Comparison of ENCODE assay signal across 8 mouse cellular contexts in the genomic region with DNA sequence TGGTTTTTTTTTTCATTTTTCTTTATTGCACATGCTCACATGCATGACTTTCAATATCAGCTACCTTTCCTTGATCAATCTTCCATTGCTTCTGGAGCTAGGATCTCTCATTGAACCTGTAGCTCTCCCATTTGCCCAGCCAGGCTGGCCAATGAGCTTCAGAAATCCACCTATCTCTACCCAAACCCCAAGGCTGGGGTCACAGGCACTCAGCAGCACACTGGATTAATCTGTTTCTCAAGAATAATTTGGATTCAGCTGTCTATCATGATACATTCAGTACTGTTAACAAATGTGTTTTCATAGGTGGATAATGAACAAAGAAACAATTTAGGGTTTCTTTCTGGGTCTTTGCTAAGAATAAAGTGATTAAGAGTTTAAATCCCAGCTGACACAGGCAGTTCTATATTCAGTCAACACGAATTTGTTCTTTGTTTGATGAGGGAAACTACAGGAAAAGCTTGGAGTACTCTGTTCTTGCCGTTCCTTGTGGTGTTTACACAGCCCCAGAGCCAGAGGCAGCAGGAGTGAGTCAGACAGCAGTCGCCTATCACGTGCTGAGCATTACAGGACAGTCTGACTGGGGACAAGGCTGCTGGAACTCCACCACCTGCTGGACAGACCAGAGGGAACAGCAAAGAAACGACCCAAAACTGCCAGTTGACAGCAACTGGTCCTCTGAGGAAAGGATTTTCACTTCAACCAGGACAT.
DNase-seq lines count a peak whose midpoint lies in the region; ATAC-seq and TF ChIP-seq lines count a peak whose summit lies in the region.

No protein-coding gene starts in this region.

- no peaks in the 10 kb centered on the region; the same call in 1 of the 2 replicates for H3K4me1 ChIP-seq in hindbrain, embryonic 15.5 days (replicated peaks)
- peaks cover 4% of the 10 kb centered on the region; the same call in 1 of the 2 replicates for H3K4me1 ChIP-seq in stomach, postnatal 0 days (replicated peaks; ENCODE audit: control insufficient read depth, insufficient read depth)

- H3K36me3 ChIP-seq in hindbrain, embryonic 15.5 days: no peaks in the 10 kb centered on the region
- H3K36me3 ChIP-seq in stomach, postnatal 0 days (ENCODE audit: control insufficient read depth, insufficient read depth, low read length): no peaks in the 10 kb centered on the region

- 18% methylated on average over 5 of the region's 5 CpGs for WGBS in hindbrain, embryonic 15.5 days
- 2% methylated on average over 5 of the region's 5 CpGs for WGBS in stomach, postnatal 0 days

- peak; percentile 84 for DNase-seq in NIH3T3 (ENCODE audit: low read depth)
- peak; percentile 9 to 11 for DNase-seq in cerebellum, postnatal 14 days
- peak; percentile 54 for DNase-seq in gastrocnemius, postnatal 10 days
- peak; percentile 39 to 56 for DNase-seq in left cerebral cortex, postnatal 25 days (ENCODE audit: low spot score in 2 of 2)
- DNase-seq in mesoderm, embryonic 11.5 days (ENCODE audit: low read depth, low spot score): peak; percentile 51
- peak; percentile 88 for DNase-seq in stomach, postnatal 0 days (ENCODE audit: low spot score)
- no peak for DNase-seq in c-Kit-positive CD71-positive TER-119-positive erythroid progenitor cells, embryonic 14.5 days (ENCODE audit: low spot score)

- H3K4me3 ChIP-seq in hindbrain, embryonic 15.5 days: no peak overlapping the region
- H3K4me3 ChIP-seq in stomach, postnatal 0 days (ENCODE audit: low read depth, low read length): no peak overlapping the region

- H3K27me3 ChIP-seq in hindbrain, embryonic 15.5 days: no peaks in the 10 kb centered on the region
- H3K27me3 ChIP-seq in stomach, postnatal 0 days (ENCODE audit: control insufficient read depth, insufficient read depth, low read length): no peaks in the 10 kb centered on the region

- ATAC-seq in hindbrain, embryonic 15.5 days (ENCODE audit: low FRiP score, low read depth): peak; percentile 88; the same call in 1 of the 2 replicates
- peak; percentile 99 for ATAC-seq in stomach, postnatal 0 days (ENCODE audit: low FRiP score, low TSS enrichment)

- H3K4me2 ChIP-seq in hindbrain, embryonic 15.5 days: no peak overlapping the region
- peak overlapping the region; percentile 17; the same call in 1 of the 2 replicates for H3K4me2 ChIP-seq in stomach, postnatal 0 days (replicated peaks; ENCODE audit: low read depth)

- H3K9me3 ChIP-seq in hindbrain, embryonic 15.5 days: no peaks in the 10 kb centered on the region
- no peaks in the 10 kb centered on the region for H3K9me3 ChIP-seq in stomach, postnatal 0 days (ENCODE audit: control insufficient read depth, low read length)

- intact Hi-C loops in left cerebral cortex, postnatal 25 days (cut with DNase I): no loop called here

- TF ChIP-seq EP300 in stomach, postnatal 0 days (optimal IDR thresholded peaks at IDR 0.05): no peak

- peak; percentile 81 for TF ChIP-seq CTCF in stomach, postnatal 0 days (IDR thresholded peaks at IDR 0.05; ENCODE audit: low read depth)

- no peak overlapping the region for H3K27ac ChIP-seq in hindbrain, embryonic 15.5 days (replicated peaks)
- H3K27ac ChIP-seq in stomach, postnatal 0 days (replicated peaks): peak overlapping the region; percentile 86

- H3K9ac ChIP-seq in hindbrain, embryonic 15.5 days: no peak overlapping the region
- no peak overlapping the region for H3K9ac ChIP-seq in stomach, postnatal 0 days (ENCODE audit: low read length)
